Mouse (Mus musculus) kidney, embryonic 14.5 days (tissue): ENCODE measurements around the gene Gadd45gip1. TPM values are rescaled to one million over a fixed set of nuclear protein-coding genes. Genes with fewer than 3 reads are reported as not detected.

Source experiments
- ATAC-seq: fragments of 200-750 bp; cut with Nextera tagmentation; 2 replicates; pipeline ENCODE4 v1.8.0; 2017; ENCODE audit warnings: moderate number of reproducible peaks, mild to moderate bottlenecking, moderate TSS enrichment, moderate library complexity; ENCODE audit not compliant: low FRiP score, low TSS enrichment
- H3K27ac ChIP-seq: fragments of 300-500 bp; sonication (generic); 2 replicates; pipeline ENCODE4 v1.5.1; 2014; ENCODE audit warnings: low read depth, mild to moderate bottlenecking, low read length, moderate library complexity, mixed read lengths
- H3K27me3 ChIP-seq: fragments of 300-500 bp; sonication (generic); 2 replicates; pipeline ENCODE4 v1.6.1; 2014; ENCODE audit warnings: mild to moderate bottlenecking, low read length; ENCODE audit not compliant: control insufficient read depth, insufficient read depth
- H3K36me3 ChIP-seq: fragments of 300-500 bp; sonication (generic); 2 replicates; pipeline ENCODE4 v1.6.1; 2014; ENCODE audit warnings: low read length, mixed read lengths; ENCODE audit not compliant: control insufficient read depth, insufficient read depth
- H3K4me1 ChIP-seq: fragments of 300-500 bp; sonication (generic); 2 replicates; pipeline ENCODE4 v1.6.1; 2014; ENCODE audit warnings: low read length, mixed read lengths; ENCODE audit not compliant: control insufficient read depth, insufficient read depth
- H3K4me2 ChIP-seq: fragments of 300-500 bp; sonication (generic); replicated peaks from 2 replicates; pipeline ENCODE4 v1.6.1; 2014; ENCODE audit warnings: low read depth, mild to moderate bottlenecking, low read length
- H3K4me3 ChIP-seq: fragments of 300-500 bp; sonication (generic); 2 replicates; pipeline ENCODE4 v1.5.1; 2014; ENCODE audit warnings: mild to moderate bottlenecking, low read length
- H3K9ac ChIP-seq: fragments of 300-500 bp; sonication (generic); 2 replicates; pipeline ENCODE4 v1.6.1; 2014; ENCODE audit warnings: low read depth, mild to moderate bottlenecking, low read length, moderate library complexity
- H3K9me3 ChIP-seq: fragments of 300-500 bp; sonication (generic); 2 replicates; pipeline ENCODE4 v1.6.1; 2016; ENCODE audit warnings: low read length; ENCODE audit not compliant: control insufficient read depth
- WGBS: fragments of 180-500 bp; shearing (Covaris S2); extraction: QIAGEN DNeasy Blood & Tissue Kit; methylation state at CpG from one replicate; pipeline ENCODE4 v1.1.7; 2014; 5-methylcytosine and 5-hydroxymethylcytosine counted together
- polyA plus RNA-seq: library from polyadenylated mRNA; unstranded; fragments of >200 nt; fragmentation: Nextera tagmentation; extraction: Ambion mirVana; gene quantifications from 2 replicates; pipeline ENCODE4 v1.2.1, GENCODE M21; 2014

The Gadd45gip1 gene
- polyA plus RNA-seq, 1 experiment from 2014 or later = 49.2 TPM

- Histone ChIP-seq H3K27ac (no peak overlapping the region), H3K4me2 (no peak overlapping the region), H3K4me3 (no peak overlapping the region), H3K4me1 (0 out of 2 replicates have a peak, but pooled peaks cover 3% of the 10 kb centered on the region), H3K9me3 (no peaks in the 10 kb centered on the region), H3K27me3 (peaks cover 90% of the 10 kb centered on the region), H3K36me3 (no peaks in the 10 kb centered on the region), H3K9ac (no peak overlapping the region)
- ATAC-seq = no peak
- 82% methylated on average over 9 of the region's 9 CpGs for WGBS
Observed at GRCm38 (mm10) chr8:84793134-84793533, 38.2 kb upstream of the Gadd45gip1 start.

GRCm38 (mm10) chr8:84793791-84794485 lies 37.4 kb upstream of the Gadd45gip1 start:
- H3K4me1 ChIP-seq = 0 out of 2 replicates have a peak, but pooled peaks cover 3% of the 10 kb centered on the region
- no peak overlapping the region for H3K4me2 ChIP-seq
- ATAC-seq = peak; percentile 43; the same call in 1 of the 2 replicates
- no peaks in the 10 kb centered on the region for H3K36me3 ChIP-seq
- WGBS = 61% methylated on average over 13 of the region's 13 CpGs
- no peaks in the 10 kb centered on the region for H3K9me3 ChIP-seq
- H3K27ac ChIP-seq = no peak overlapping the region
- no peak overlapping the region for H3K9ac ChIP-seq
- no peak overlapping the region for H3K4me3 ChIP-seq
- peaks cover 90% of the 10 kb centered on the region for H3K27me3 ChIP-seq

GRCm38 (mm10) chr8:84794486-84794885 lies 36.8 kb upstream of the Gadd45gip1 start:
- H3K4me3 ChIP-seq = no peak overlapping the region
- H3K27ac ChIP-seq = peak overlapping the region; percentile 24; the same call in 1 of the 2 replicates
- WGBS = 60% methylated on average over 7 of the region's 7 CpGs
- H3K9me3 ChIP-seq = no peaks in the 10 kb centered on the region
- ATAC-seq = no peak
- no peak overlapping the region for H3K4me2 ChIP-seq
- H3K27me3 ChIP-seq = peaks cover 91% of the 10 kb centered on the region
- 0 out of 2 replicates have a peak, but pooled peaks cover 3% of the 10 kb centered on the region for H3K4me1 ChIP-seq
- H3K36me3 ChIP-seq = no peaks in the 10 kb centered on the region
- no peak overlapping the region for H3K9ac ChIP-seq

- H3K36me3 ChIP-seq = no peaks in the 10 kb centered on the region
- H3K4me2 ChIP-seq = no peak overlapping the region
- WGBS = 73% methylated on average over 15 of the region's 15 CpGs
- no peak overlapping the region for H3K27ac ChIP-seq
- H3K27me3 ChIP-seq = peaks cover 92% of the 10 kb centered on the region
- H3K9ac ChIP-seq = no peak overlapping the region
- ATAC-seq = no peak
- no peak overlapping the region for H3K4me3 ChIP-seq
- 0 out of 2 replicates have a peak, but pooled peaks cover 7% of the 10 kb centered on the region for H3K4me1 ChIP-seq
- H3K9me3 ChIP-seq = no peaks in the 10 kb centered on the region
Observed at GRCm38 (mm10) chr8:84797256-84797797, 34.0 kb upstream of the Gadd45gip1 start.

GRCm38 (mm10) chr8:84797971-84798370 lies 33.4 kb upstream of the Gadd45gip1 start:
- no peak for ATAC-seq
- Histone ChIP-seq H3K4me3 (no peak overlapping the region), H3K9me3 (no peaks in the 10 kb centered on the region), H3K27ac (no peak overlapping the region), H3K36me3 (no peaks in the 10 kb centered on the region), H3K4me2 (no peak overlapping the region; the same call in 1 of the 2 replicates), H3K4me1 (0 out of 2 replicates have a peak, but pooled peaks cover 7% of the 10 kb centered on the region), H3K27me3 (peaks cover 93% of the 10 kb centered on the region), H3K9ac (no peak overlapping the region)
- WGBS = 80% methylated on average over 6 of the region's 6 CpGs

GRCm38 (mm10) chr8:84798446-84799135 lies 32.7 kb upstream of the Gadd45gip1 start:
- Histone ChIP-seq H3K4me2 (peak overlapping the region; percentile 98), H3K4me1 (0 out of 2 replicates have a peak, but pooled peaks cover 7% of the 10 kb centered on the region), H3K27ac (no peak overlapping the region), H3K36me3 (no peaks in the 10 kb centered on the region), H3K27me3 (peaks cover 93% of the 10 kb centered on the region), H3K9me3 (no peaks in the 10 kb centered on the region), H3K4me3 (peak overlapping the region; percentile 53), H3K9ac (peak overlapping the region; percentile 86; the same call in 1 of the 2 replicates)
- WGBS = 39% methylated on average over 10 of the region's 10 CpGs
- no peak for ATAC-seq

GRCm38 (mm10) chr8:84799136-84799931 lies 32.0 kb upstream of the Gadd45gip1 start:
- H3K27ac ChIP-seq = no peak overlapping the region
- H3K9ac ChIP-seq = peak overlapping the region; percentile 86
- peak overlapping the region; percentile 53 for H3K4me3 ChIP-seq
- 0 out of 2 replicates have a peak, but pooled peaks cover 3% of the 10 kb centered on the region for H3K4me1 ChIP-seq
- H3K4me2 ChIP-seq = peak overlapping the region; percentile 98
- H3K36me3 ChIP-seq = no peaks in the 10 kb centered on the region
- ATAC-seq = peak; percentile 18; the same call in 1 of the 2 replicates
- H3K27me3 ChIP-seq = peaks cover 92% of the 10 kb centered on the region
- under 1% methylated on average over 74 of the region's 108 CpGs for WGBS
- H3K9me3 ChIP-seq = no peaks in the 10 kb centered on the region

GRCm38 (mm10) chr8:84799999-84800831 lies 31.1 kb upstream of the Gadd45gip1 start, which contains the start of gene Nfix:
Nfix (minus strand) TSS chr8:84800344.
- Histone ChIP-seq H3K4me2 (peak within 1 kb of the TSS; percentile 98), H3K27ac (no peak within 1 kb of the TSS), H3K27me3 (peaks cover 92% of the 10 kb centered on the region), H3K4me3 (peak within 1 kb of the TSS; percentile 53), H3K9ac (peak within 1 kb of the TSS; percentile 86), H3K4me1 (0 out of 2 replicates have a peak, but pooled peaks cover 3% of the 10 kb centered on the region), H3K9me3 (no peaks in the 10 kb centered on the region), H3K36me3 (no peaks in the 10 kb centered on the region)
- 2% methylated on average over 59 of the region's 125 CpGs for WGBS
- ATAC-seq = peak; percentile 47
